Mouse (Mus musculus) kidney, embryonic 15.5 days (tissue): ENCODE data around the gene Dohh. TPM values are rescaled to one million over a fixed set of nuclear protein-coding genes. Genes with fewer than 3 reads are reported as not detected.

Experiments used
- ATAC-seq: fragments of 200-750 bp; cut with Nextera tagmentation; replicated peaks from 2 replicates; pipeline ENCODE4 v1.8.0; 2017; ENCODE audit warnings: moderate TSS enrichment; ENCODE audit not compliant: low FRiP score
- H3K27ac ChIP-seq: fragments of 300-500 bp; sonication (generic); 2 replicates; pipeline ENCODE4 v1.5.1; 2015; ENCODE audit warnings: mild to moderate bottlenecking, inconsistent platforms
- H3K27me3 ChIP-seq: fragments of 300-500 bp; sonication (generic); 2 replicates; pipeline ENCODE4 v1.6.1; 2015; ENCODE audit warnings: inconsistent platforms
- H3K36me3 ChIP-seq: fragments of 300-500 bp; sonication (generic); 2 replicates; pipeline ENCODE4 v1.6.1; 2015; ENCODE audit warnings: inconsistent platforms
- H3K4me1 ChIP-seq: fragments of 300-500 bp; sonication (generic); 2 replicates; pipeline ENCODE4 v1.6.1; 2015; ENCODE audit warnings: inconsistent platforms
- H3K4me2 ChIP-seq: fragments of 300-500 bp; sonication (generic); 2 replicates; pipeline ENCODE4 v1.6.1; 2015; ENCODE audit warnings: moderate library complexity, mild to moderate bottlenecking, inconsistent platforms
- H3K4me3 ChIP-seq: fragments of 300-500 bp; sonication (generic); replicated peaks from 2 replicates; pipeline ENCODE4 v1.5.1; 2015; ENCODE audit warnings: mild to moderate bottlenecking, inconsistent platforms
- H3K9ac ChIP-seq: fragments of 300-500 bp; sonication (generic); 2 replicates; pipeline ENCODE4 v1.6.1; 2015; ENCODE audit warnings: mild to moderate bottlenecking, inconsistent platforms
- H3K9me3 ChIP-seq: fragments of 300-500 bp; sonication (generic); replicated peaks from 2 replicates; pipeline ENCODE4 v1.6.1; 2016; ENCODE audit warnings: inconsistent platforms
- WGBS: fragments of 180-500 bp; shearing (Covaris S2); methylation state at CpG from one replicate; pipeline ENCODE4 v1.1.7; 2015; ENCODE audit warnings: mixed read lengths; 5-methylcytosine and 5-hydroxymethylcytosine counted together
- polyA plus RNA-seq: library from polyadenylated mRNA; unstranded; fragments of >200 nt; fragmentation: Nextera tagmentation; extraction: Ambion mirVana; gene quantifications from 2 replicates; pipeline ENCODE4 v1.2.1, GENCODE M21; 2015

The Dohh gene
- polyA plus RNA-seq, 1 experiment from 2014 or later = 82.2 TPM

GRCm38 (mm10) chr10:81424246-81425051 lies 40.2 kb downstream of the Dohh start:
- peak overlapping the region; percentile 41 for H3K9ac ChIP-seq
- H3K27ac ChIP-seq = peak overlapping the region; percentile 84
- no peaks in the 10 kb centered on the region for H3K27me3 ChIP-seq
- 6% methylated on average over 25 of the region's 25 CpGs for WGBS
- peak overlapping the region; percentile 91 for H3K4me2 ChIP-seq
- H3K36me3 ChIP-seq = peaks cover 15% of the 10 kb centered on the region; the same call in 1 of the 2 replicates
- H3K4me1 ChIP-seq = peaks cover 63% of the 10 kb centered on the region
- H3K4me3 ChIP-seq = peak overlapping the region; percentile 73
- H3K9me3 ChIP-seq = no peaks in the 10 kb centered on the region
- ATAC-seq = peak; percentile 35

DNA sequence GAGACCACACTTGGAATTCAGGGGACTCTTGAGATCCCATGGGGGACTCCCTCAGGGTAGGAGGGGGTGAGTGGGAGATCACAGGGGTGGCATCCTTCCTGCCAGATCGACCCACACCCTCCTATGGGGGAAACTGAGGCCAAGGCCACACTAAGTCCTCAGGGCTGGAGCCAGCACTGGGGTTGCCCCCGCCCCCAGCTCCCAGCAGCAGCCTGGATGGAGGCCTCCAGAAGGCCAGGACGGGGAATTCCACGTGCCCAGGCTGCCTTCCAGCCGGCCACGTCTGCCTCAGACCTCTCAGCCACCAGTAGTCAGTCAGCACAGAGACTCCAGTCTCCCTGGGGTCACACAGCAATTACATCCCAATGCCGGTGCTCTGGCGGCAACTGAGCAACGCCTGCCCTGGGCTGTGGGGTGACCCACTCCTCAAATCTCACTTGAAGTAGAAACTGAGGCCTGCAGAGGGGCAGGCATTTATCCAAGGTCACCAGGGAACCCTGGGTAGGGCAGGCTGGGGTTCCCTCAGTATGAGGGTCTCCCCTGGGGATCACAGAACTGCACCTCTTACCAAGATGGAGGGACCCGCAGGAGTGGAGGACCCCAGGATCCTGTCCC lies 41.1 kb downstream of the Dohh start:
- no peaks in the 10 kb centered on the region for H3K9me3 ChIP-seq
- peaks cover 62% of the 10 kb centered on the region for H3K4me1 ChIP-seq
- no peak for ATAC-seq
- peak overlapping the region; percentile 91 for H3K4me2 ChIP-seq
- peak overlapping the region; percentile 73 for H3K4me3 ChIP-seq
- 30% methylated on average over 10 of the region's 10 CpGs for WGBS
- H3K27me3 ChIP-seq = no peaks in the 10 kb centered on the region
- H3K27ac ChIP-seq = peak overlapping the region; percentile 84
- H3K9ac ChIP-seq = peak overlapping the region; percentile 11; the same call in 1 of the 2 replicates
- peaks cover 6% of the 10 kb centered on the region; the same call in 1 of the 2 replicates for H3K36me3 ChIP-seq

DNA sequence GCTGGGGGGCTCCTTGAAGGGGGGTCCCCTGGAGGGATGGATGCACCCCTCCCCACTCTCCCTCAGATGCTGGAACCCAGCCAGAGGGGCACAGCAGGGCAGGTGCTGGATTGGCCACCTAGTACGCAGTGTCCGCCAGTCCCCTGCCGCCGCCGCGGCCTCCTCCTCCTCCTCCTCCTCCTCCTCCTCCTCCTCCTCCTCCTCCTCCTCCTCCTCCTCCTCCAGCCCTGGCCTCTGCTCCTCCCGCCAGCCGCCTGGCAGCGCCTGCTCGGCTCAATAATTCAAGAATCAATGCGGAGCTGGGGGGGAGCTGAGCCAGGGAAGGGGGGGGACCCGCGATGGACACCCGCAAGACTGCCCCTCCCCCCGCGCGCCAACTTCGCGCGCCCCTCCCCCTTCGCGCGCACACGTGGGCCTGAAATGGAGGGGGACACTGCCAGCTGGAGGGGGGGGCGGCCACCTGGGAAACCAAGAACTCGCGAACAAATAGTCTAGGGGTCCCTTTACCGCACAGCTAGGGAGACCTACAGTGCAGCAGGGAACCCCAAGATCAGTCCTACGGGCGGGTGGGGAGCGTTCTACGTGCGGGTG lies 41.9 kb downstream of the Dohh start:
- H3K9me3 ChIP-seq = no peaks in the 10 kb centered on the region
- WGBS = 2% methylated on average over 13 of the region's 33 CpGs
- no peak for ATAC-seq

DNA sequence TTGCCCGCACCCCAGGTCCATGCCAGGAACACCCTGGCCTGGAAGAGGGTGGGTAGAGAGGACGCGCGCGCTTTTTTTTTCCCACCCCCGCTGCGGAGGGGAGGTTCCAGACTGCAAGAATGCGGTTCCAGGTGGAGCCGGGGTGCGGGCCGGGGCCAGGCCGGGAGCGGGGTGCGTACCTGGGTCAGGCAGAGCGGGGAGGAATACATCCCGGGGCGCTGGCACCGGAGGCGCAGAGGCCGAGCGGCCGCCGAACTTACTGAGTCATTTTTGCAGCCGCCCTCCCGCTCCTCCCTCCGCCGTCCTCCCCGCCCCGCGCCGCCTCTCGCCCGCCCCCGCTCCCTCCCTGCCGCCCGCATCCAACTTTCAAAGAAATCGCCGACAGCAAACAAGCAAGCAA lies 42.7 kb downstream of the Dohh start:
- H3K4me2 ChIP-seq = peak overlapping the region; percentile 91
- under 1% methylated on average over 35 of the region's 38 CpGs for WGBS

More for the DNA sequence above, 41.9 kb downstream of the Dohh start:
- Histone ChIP-seq H3K4me3 (peak overlapping the region; percentile 73), H3K4me2 (peak overlapping the region; percentile 91), H3K4me1 (peaks cover 66% of the 10 kb centered on the region), H3K27me3 (no peaks in the 10 kb centered on the region), H3K27ac (peak overlapping the region; percentile 84), H3K9ac (peak overlapping the region; percentile 73), H3K36me3 (no peaks in the 10 kb centered on the region)

DNA sequence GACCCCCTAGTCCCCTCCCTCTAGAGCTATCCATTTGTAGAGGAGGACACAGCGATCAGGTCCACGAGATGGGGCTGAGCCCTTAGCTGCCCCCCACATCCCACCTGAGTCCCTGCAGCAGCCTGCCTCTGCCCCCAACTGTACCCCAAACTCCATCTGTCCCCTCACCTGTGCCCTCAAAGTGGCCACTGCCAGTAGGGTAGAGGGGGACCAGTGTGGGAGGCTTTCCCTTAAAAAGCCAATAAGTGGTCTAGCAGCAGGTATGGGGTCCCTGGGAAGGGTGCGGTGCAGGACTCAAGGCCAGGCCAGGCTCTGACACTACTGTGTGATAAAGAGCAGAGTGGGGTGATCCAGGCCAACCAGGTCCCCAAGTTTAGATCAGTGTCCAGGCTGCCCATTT lies 43.1 kb downstream of the Dohh start:
- 0 out of 2 replicates have a peak overlapping the region, but pooled peaks have one; percentile 34 for H3K27ac ChIP-seq
- peak overlapping the region; percentile 73 for H3K4me3 ChIP-seq
- H3K4me1 ChIP-seq = peaks cover 69% of the 10 kb centered on the region
- no peaks in the 10 kb centered on the region for H3K9me3 ChIP-seq
- no peaks in the 10 kb centered on the region for H3K36me3 ChIP-seq
- H3K27me3 ChIP-seq = no peaks in the 10 kb centered on the region
- H3K4me2 ChIP-seq = peak overlapping the region; percentile 91
- no peak for ATAC-seq
- WGBS = 27% methylated on average over 3 of the region's 3 CpGs
- H3K9ac ChIP-seq = peak overlapping the region; percentile 73

More for the DNA sequence above, 42.7 kb downstream of the Dohh start:
- Histone ChIP-seq H3K9ac (peak overlapping the region; percentile 73), H3K4me1 (peaks cover 67% of the 10 kb centered on the region), H3K27me3 (no peaks in the 10 kb centered on the region), H3K4me3 (peak overlapping the region; percentile 73), H3K27ac (peak overlapping the region; percentile 79), H3K9me3 (no peaks in the 10 kb centered on the region), H3K36me3 (no peaks in the 10 kb centered on the region)
- ATAC-seq = no peak

- Histone ChIP-seq H3K27me3 (no peaks in the 10 kb centered on the region), H3K27ac (0 out of 2 replicates have a peak overlapping the region, but pooled peaks have one; percentile 45), H3K4me3 (no peak overlapping the region), H3K4me1 (peaks cover 72% of the 10 kb centered on the region), H3K9me3 (no peaks in the 10 kb centered on the region), H3K4me2 (no peak overlapping the region), H3K36me3 (no peaks in the 10 kb centered on the region), H3K9ac (no peak overlapping the region)
- WGBS = 79% methylated on average over 8 of the region's 8 CpGs
- ATAC-seq = no peak
Measured at GRCm38 (mm10) chr10:81427804-81428506, 43.7 kb downstream of the Dohh start.

- ATAC-seq = no peak
- no peaks in the 10 kb centered on the region for H3K9me3 ChIP-seq
- H3K27me3 ChIP-seq = no peaks in the 10 kb centered on the region
- no peaks in the 10 kb centered on the region for H3K36me3 ChIP-seq
- no peak overlapping the region for H3K4me2 ChIP-seq
- no peak overlapping the region for H3K9ac ChIP-seq
- no peak overlapping the region for H3K4me3 ChIP-seq
- H3K4me1 ChIP-seq = peaks cover 75% of the 10 kb centered on the region
- 0 out of 2 replicates have a peak overlapping the region, but pooled peaks have one; percentile 6 for H3K27ac ChIP-seq
- 89% methylated on average over 7 of the region's 7 CpGs for WGBS
Measured at GRCm38 (mm10) chr10:81428507-81428870, 44.3 kb downstream of the Dohh start.

GRCm38 (mm10) chr10:81429092-81429491 lies 44.9 kb downstream of the Dohh start:
- H3K4me2 ChIP-seq = peak overlapping the region; percentile 97
- H3K4me1 ChIP-seq = peaks cover 75% of the 10 kb centered on the region
- H3K4me3 ChIP-seq = peak overlapping the region; percentile 84
- no peaks in the 10 kb centered on the region for H3K27me3 ChIP-seq
- H3K9me3 ChIP-seq = no peaks in the 10 kb centered on the region
- peak overlapping the region; percentile 97 for H3K27ac ChIP-seq
- H3K36me3 ChIP-seq = no peaks in the 10 kb centered on the region
- H3K9ac ChIP-seq = no peak overlapping the region; the same call in 1 of the 2 replicates
- ATAC-seq = no peak
- WGBS = 31% methylated on average over 2 of the region's 2 CpGs

DNA sequence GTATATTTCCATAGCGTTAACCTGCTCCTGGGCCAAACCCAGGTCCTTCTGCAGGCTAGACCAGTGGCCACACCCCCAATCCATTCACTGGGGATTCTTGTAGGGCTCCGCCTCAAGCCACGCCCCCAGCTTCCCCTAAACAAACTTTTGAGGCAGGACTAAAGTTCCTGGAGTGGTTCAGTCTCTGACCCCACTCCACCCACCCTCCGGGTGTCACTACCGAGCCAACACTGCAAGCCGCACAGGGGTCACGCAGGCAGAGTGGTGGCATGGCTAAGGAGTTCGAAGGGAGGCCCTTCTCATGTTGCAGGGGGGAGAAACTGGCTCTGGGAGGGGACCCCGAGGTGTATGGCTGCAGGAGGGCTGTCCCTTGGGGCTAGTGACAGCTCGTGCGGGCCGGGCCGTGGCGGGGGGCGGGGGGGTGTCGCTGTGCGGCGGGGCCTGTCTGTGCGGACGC lies 45.4 kb downstream of the Dohh start:
- peak overlapping the region; percentile 84 for H3K4me3 ChIP-seq
- H3K27me3 ChIP-seq = no peaks in the 10 kb centered on the region
- peak overlapping the region; percentile 97 for H3K27ac ChIP-seq
- H3K4me2 ChIP-seq = peak overlapping the region; percentile 97
- H3K9me3 ChIP-seq = no peaks in the 10 kb centered on the region
- peak; percentile 17 for ATAC-seq
- H3K9ac ChIP-seq = peak overlapping the region; percentile 78
- peaks cover 72% of the 10 kb centered on the region for H3K4me1 ChIP-seq
- H3K36me3 ChIP-seq = no peaks in the 10 kb centered on the region
- WGBS = 1% methylated on average over 20 of the region's 20 CpGs

DNA sequence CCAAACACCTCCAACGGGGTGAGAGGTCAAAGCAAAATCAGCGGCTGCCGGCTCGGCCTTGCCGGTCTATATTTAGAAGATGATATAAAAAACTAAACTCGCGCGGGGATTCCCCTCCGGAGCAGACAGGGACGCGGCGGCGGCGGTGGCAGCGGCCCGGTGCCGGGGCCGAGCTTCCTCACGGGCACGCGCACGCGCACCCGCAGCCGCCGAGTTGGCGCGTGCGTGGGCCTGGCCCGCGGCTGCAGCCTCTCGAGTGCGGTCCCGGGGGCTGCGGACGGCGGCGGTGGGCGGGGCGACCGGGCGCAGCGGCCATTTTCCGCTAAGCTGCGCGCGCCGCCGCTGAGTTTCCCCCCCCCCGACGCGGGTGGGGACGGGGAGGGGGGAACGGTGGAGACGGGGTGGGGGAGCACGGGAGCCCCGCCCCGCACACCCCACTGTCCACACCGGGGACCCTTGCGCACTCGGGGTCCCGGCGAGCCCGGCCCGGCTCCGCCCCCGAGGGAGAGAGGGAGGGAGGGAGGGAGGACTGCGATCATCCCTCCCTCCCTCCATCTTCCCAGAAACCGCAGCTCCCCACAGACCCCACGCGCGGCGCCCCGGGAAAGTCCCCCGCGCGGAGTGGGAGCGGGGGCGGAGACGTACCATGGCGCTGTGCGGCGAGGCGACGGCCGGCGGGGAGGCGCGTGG lies 46.1 kb downstream of the Dohh start:
- H3K4me2 ChIP-seq = peak overlapping the region; percentile 97
- no peaks in the 10 kb centered on the region for H3K27me3 ChIP-seq
- 0 out of 2 replicates have a peak, but pooled peaks have one; percentile 2 for ATAC-seq
- H3K36me3 ChIP-seq = no peaks in the 10 kb centered on the region
- peaks cover 66% of the 10 kb centered on the region for H3K4me1 ChIP-seq
- H3K27ac ChIP-seq = peak overlapping the region; percentile 97
- H3K9ac ChIP-seq = peak overlapping the region; percentile 78
- no peaks in the 10 kb centered on the region for H3K9me3 ChIP-seq
- peak overlapping the region; percentile 84 for H3K4me3 ChIP-seq
- under 1% methylated on average over 64 of the region's 89 CpGs for WGBS
